Mouse (Mus musculus) thymus, adult 2 months (tissue): ENCODE results near the gene Gabrr3.

Experiments used
- CTCF ChIP-seq: fragments of 200-500 bp; IDR thresholded peaks from 2 replicates; pipeline ENCODE4 v1.5.1; 2012; ENCODE audit warnings: mild to moderate bottlenecking, control low read depth, low read length, moderate library complexity, borderline replicate concordance; ENCODE audit not compliant: control insufficient read depth, poor library complexity, insufficient read depth; ENCODE audit errors: extremely low read depth
- POLR2A ChIP-seq: fragments of 200-500 bp; IDR thresholded peaks from 2 replicates; pipeline ENCODE4 v1.6.1; 2012; ENCODE audit warnings: mild to moderate bottlenecking, low read length, control low read depth, moderate library complexity; ENCODE audit not compliant: control insufficient read depth, poor library complexity, insufficient read depth; ENCODE audit errors: extremely low read depth

DNA sequence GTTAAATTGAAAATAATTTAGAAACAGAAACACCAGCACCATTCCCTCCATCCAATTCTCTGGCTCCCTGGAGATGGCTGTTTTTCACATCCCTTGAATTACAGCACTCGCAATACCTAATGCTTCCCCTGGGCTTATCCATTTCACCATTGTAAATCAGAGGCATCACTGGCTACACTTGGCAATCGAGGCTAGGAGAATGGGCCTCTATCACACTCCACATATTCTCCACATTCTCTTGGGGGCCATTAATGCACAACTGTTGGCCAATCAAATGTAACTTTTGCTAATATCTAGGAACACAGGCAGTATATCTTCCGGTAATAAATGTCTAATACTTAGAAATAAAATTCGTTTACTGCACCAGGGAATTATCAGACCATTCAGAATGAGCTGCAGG lies 56.4 kb downstream of the Gabrr3 start:
- TF ChIP-seq CTCF (no peak), POLR2A (no peak)
